Mouse (Mus musculus): ENCODE results near the gene Gdpgp1. TPM values are rescaled to one million over a fixed set of nuclear protein-coding genes. Genes with fewer than 3 reads are reported as not detected.

Gene Gdpgp1
- 5.6 TPM for total RNA-seq (2023)

DNA sequence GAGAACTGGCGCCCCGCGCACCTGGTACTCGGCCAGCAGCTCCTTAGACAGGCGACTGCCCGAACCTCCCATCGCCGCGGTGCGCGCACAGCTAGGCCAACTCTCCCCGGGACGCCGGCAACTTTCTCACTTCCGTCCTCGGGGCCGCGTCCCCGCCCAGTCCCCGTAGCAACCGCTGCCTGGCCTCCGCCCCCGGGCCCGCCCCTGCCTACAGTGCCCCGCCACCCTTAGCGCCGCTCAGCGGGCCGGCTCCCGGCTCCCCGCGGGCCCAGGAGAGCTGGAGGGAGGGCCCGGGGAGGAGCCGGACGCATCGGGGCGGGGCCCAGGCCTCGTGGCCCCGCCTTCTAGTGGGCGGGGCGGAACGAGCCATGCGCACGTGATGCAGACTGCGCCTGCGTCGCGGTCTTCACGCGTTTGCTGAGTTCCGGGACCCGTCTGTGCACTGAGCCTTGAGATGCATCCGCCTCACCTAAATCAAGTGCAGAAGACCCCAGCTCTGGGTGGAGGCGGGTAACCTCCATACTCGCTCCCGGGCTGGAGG, at the start of gene Gdpgp1, which contains the start of gene Cib1:
Gdpgp1 (plus strand) TSS at position 377 of the 541 bp plus-strand sequence.
Cib1 (minus strand) TSS at position 325 of the 541 bp plus-strand sequence.

DNA sequence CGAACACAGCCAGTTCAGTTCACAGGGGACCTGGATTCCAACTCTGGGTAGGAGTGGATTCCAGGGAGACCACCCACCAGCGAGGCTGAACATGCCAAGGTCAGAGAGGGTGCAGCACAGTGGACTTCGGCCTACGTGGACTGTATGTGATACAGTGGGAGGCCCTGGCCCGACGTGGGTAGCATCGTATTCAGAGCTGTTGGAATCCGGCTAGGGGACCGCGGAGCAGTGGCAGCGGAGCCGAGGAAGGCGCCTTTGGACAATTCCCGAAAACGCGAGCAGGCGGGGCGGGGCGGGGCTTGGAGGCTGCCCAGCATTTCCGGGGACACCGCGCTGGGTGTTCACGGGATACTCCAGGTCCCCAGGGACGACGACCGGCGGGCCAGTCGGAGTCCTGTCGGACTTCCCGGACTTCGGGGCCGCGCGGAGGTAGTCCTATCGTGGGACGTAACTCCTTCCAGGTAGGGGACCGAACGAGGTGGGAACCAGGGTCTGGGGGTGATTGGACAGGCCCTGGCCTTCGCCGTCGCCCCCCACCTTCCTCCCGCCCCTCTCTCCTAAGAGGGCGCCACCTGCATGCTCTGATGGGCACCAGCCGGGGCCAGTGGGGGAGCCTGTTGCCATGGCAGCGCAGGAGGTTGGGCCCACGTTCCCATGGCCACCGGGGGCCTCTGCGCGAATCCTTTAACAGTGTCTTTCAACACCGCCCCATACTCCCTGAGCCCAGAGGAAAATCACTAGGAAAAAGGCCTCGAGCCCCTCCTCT, 46.0 kb upstream of the Gdpgp1 start, which contains the start of gene Sema4b:
Sema4b (plus strand) TSS at position 311 of the 766 bp plus-strand sequence.

DNA sequence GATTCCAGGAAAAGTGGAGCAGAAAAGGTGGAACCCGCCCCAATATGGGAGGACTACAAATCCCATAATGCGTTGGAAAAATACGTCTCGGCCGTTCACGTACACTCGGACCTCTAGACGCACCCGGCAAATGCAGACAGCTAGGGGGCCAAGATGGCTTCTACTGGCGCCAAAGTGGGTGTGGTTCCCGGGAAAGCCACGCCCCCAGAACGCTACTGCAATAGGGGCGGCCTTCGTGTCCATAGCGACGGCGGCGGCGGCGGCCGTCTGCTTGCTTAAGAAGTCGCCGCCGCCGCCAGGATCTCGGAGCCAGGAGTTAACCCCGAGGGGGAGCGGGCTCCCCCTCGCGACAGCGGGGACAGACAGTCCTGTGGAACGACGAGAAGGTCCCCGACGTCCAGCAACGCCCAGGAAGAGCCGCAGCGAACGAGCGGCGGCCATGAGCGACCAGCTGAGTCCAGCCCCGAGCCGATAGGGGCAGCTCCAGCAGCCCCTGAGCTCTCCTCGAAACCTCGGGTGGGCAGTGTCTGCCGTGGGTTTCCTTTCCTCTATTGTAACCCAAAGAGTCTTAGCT, 13.6 kb downstream of the Gdpgp1 start, which contains the start of gene Ttll13:
Ttll13 (plus strand) TSS at position 229 of the 574 bp plus-strand sequence.

GRCm38 (mm10) chr7:80260625-80261371, 28.1 kb downstream of the Gdpgp1 start, which contains the start of gene Ngrn:
Gene Ngrn (plus strand): TSS chr7:80261215.

GRCm38 (mm10) chr7:80268897-80269750, 36.5 kb downstream of the Gdpgp1 start, which contains the start of gene Vps33b:
Gene Vps33b (plus strand): TSS chr7:80269649.

Other genes with a start within 250 kb of the Gdpgp1 start
- gene Zfp710, start 208.1 kb upstream of the Gdpgp1 start, total RNA-seq (2023): 38.0 TPM
- gene Idh2, start 117.5 kb upstream of the Gdpgp1 start, total RNA-seq (2023): 39.0 TPM
- gene Sema4b, start 46.0 kb upstream of the Gdpgp1 start, total RNA-seq (2023): 49.6 TPM
- gene Cib1, start 52 bp upstream of the Gdpgp1 start, total RNA-seq (2023): 38.5 TPM
- gene Ttll13, start 13.5 kb downstream of the Gdpgp1 start, total RNA-seq (2023): 0.92 TPM
- 20.0 TPM for gene Ngrn, start 28.4 kb downstream of the Gdpgp1 start, total RNA-seq (2023)
- 34.5 TPM for gene Vps33b, start 36.8 kb downstream of the Gdpgp1 start, total RNA-seq (2023)
- gene Prc1, start 61.6 kb downstream of the Gdpgp1 start, total RNA-seq (2023): 4.0 TPM
- 26.3 TPM for gene Rccd1, start 91.6 kb downstream of the Gdpgp1 start, total RNA-seq (2023)
- 162 TPM for gene Unc45a, start 108.1 kb downstream of the Gdpgp1 start, total RNA-seq (2023)
- 12.5 TPM for gene Hddc3, start 110.2 kb downstream of the Gdpgp1 start, total RNA-seq (2023)
- gene Man2a2, start 138.5 kb downstream of the Gdpgp1 start, total RNA-seq (2023): 110 TPM
- 12.8 TPM for gene Fes, start 155.1 kb downstream of the Gdpgp1 start, total RNA-seq (2023)
- 73.6 TPM for gene Furin, start 172.6 kb downstream of the Gdpgp1 start, total RNA-seq (2023)